8 mouse cellular contexts compared by ENCODE assay signal in the genomic region with DNA sequence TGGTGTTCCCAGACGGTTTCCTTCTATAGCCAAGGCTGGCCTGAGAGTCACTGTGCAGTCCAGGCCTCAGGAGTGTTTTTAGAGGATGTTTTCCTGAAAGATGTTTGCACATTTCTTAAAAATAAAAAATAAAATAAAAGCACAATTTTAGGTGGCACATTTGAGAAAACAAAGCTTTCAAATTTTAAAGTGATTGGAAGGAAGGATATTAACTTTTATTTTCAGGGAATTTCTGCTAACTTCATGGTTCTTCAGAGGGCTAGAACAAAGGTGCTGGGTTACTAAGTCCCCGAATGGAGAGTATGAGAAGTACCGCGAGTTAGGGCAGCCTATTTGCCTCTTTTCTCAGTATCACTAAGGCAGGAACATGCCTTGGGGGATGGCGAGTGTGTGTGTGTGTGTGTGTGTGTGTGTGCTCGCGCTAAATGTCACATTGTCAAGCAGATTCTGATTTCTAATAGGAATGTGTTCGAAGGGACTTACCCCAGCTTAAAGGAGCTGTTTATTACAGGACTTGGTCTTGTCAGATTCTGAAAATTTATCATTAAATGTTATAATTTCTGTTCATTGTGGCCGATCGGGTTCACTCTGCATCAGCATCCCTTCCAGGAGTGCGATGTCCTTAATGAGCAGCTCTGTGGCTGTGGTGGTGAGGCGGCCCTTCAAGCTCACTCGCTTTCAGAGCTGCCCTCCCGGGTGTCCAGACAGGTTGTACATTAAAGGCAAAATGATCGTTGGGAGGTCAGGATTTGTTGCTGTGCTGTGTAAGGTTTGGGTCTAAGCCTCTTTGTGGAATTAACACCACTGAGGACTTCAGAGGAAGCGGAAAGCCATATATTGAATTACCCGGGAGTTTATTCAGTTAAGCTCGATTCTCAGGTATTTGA. TPM values are rescaled to one million over a fixed set of nuclear protein-coding genes. Genes with fewer than 3 reads are reported as not detected.
DNase-seq lines count a peak whose midpoint lies in the region; ATAC-seq and TF ChIP-seq lines count a peak whose summit lies in the region.

No protein-coding gene starts in this region.

- H3K27me3 ChIP-seq in cerebellum, adult 2 months (ENCODE audit: control insufficient read depth, insufficient read depth, low read length) = no peaks in the 10 kb centered on the region
- H3K27me3 ChIP-seq in thymus, adult 2 months (ENCODE audit: control insufficient read depth, insufficient read depth, low read length) = no peaks in the 10 kb centered on the region
- no peaks in the 10 kb centered on the region for H3K27me3 ChIP-seq in hindbrain, embryonic 14.5 days (ENCODE audit: control insufficient read depth, insufficient read depth, low read length)
- no peaks in the 10 kb centered on the region for H3K27me3 ChIP-seq in myocyte (ENCODE audit: control insufficient read depth, insufficient read depth, insufficient read length)

- peaks cover 18% of the 10 kb centered on the region for H3K4me1 ChIP-seq in cerebellum, adult 2 months (ENCODE audit: control insufficient read depth, insufficient read depth, low read length)
- H3K4me1 ChIP-seq in thymus, adult 2 months (replicated peaks; ENCODE audit: control insufficient read depth, insufficient read depth, low read length) = peaks cover 32% of the 10 kb centered on the region
- H3K4me1 ChIP-seq in hindbrain, embryonic 14.5 days (replicated peaks; ENCODE audit: control insufficient read depth, insufficient read depth, low read length) = peaks cover 27% of the 10 kb centered on the region

- H3K4me2 ChIP-seq in hindbrain, embryonic 14.5 days (replicated peaks) = peak overlapping the region; percentile 84
- peak overlapping the region; percentile 87 for H3K4me2 ChIP-seq in myocyte (ENCODE audit: low read depth)

- peak overlapping the region; percentile 96 for H3ac ChIP-seq in myocyte (ENCODE audit: control insufficient read depth, insufficient read length)

- peaks cover 36% of the 10 kb centered on the region for H3K79me2 ChIP-seq in myocyte (ENCODE audit: control insufficient read depth, insufficient read depth)

- no peak for ATAC-seq in hindbrain, embryonic 14.5 days (ENCODE audit: low FRiP score)
- ATAC-seq in erythroid progenitor cell, adult 5-6 weeks (replicated peaks; ENCODE audit: low FRiP score, poor library complexity, severe bottlenecking) = no peak

- peak; percentile 29 to 40 for DNase-seq in cerebellum, adult 2 months
- DNase-seq in cerebellum, postnatal 4 days (ENCODE audit: low spot score in 2 of 2) = no peak
- DNase-seq in thymus, adult 2 months = no peak
- no peak for DNase-seq in thymus, postnatal 25 days
- DNase-seq in hindbrain, embryonic 14.5 days (ENCODE audit: low spot score) = no peak
- no peak for DNase-seq in layer of hippocampus, postnatal 36 days

- peak overlapping the region; percentile 94 for H3K9ac ChIP-seq in hindbrain, embryonic 14.5 days

- TF ChIP-seq CTCF in cerebellum, adult 2 months (IDR thresholded peaks at IDR 0.05; ENCODE audit: borderline replicate concordance, insufficient read depth, low read depth, low read length) = no peak
- TF ChIP-seq CTCF in thymus, adult 2 months (IDR thresholded peaks at IDR 0.05; ENCODE audit: borderline replicate concordance, control insufficient read depth, extremely low read depth, insufficient read depth, low read length, poor library complexity) = no peak

- no peak for TF ChIP-seq POLR2A in cerebellum, adult 2 months (IDR thresholded peaks at IDR 0.05; ENCODE audit: borderline replicate concordance, insufficient read depth, low read length)
- TF ChIP-seq POLR2A in thymus, adult 2 months (IDR thresholded peaks at IDR 0.05; ENCODE audit: control insufficient read depth, extremely low read depth, insufficient read depth, low read length, poor library complexity) = no peak
- TF ChIP-seq POLR2A in myocyte (IDR thresholded peaks at IDR 0.05; ENCODE audit: insufficient read length, low read depth) = no peak

- no peaks in the 10 kb centered on the region for H3K9me3 ChIP-seq in hindbrain, embryonic 14.5 days (ENCODE audit: control insufficient read depth, low read length)

- WGBS in cerebellum, adult 2 months = 12% methylated on average over 18 of the region's 18 CpGs
- 52% methylated on average over 18 of the region's 18 CpGs for WGBS in thymus, adult 2 months
- 15% methylated on average over 18 of the region's 18 CpGs for WGBS in hindbrain, embryonic 14.5 days

- H3K27ac ChIP-seq in cerebellum, adult 2 months (ENCODE audit: insufficient read depth, low read length) = peak overlapping the region; percentile 84; the same call in 1 of the 2 replicates
- peak overlapping the region; percentile 8; the same call in 1 of the 2 replicates for H3K27ac ChIP-seq in thymus, adult 2 months (ENCODE audit: control insufficient read depth, insufficient read depth, low read length)
- peak overlapping the region; percentile 95 for H3K27ac ChIP-seq in hindbrain, embryonic 14.5 days

- H3K4me3 ChIP-seq in cerebellum, adult 2 months (replicated peaks; ENCODE audit: insufficient read depth, low read depth, low read length) = peak overlapping the region; percentile 79
- H3K4me3 ChIP-seq in thymus, adult 2 months (ENCODE audit: control insufficient read depth, insufficient read depth, low read length) = peak overlapping the region; percentile 54
- peak overlapping the region; percentile 97 for H3K4me3 ChIP-seq in hindbrain, embryonic 14.5 days (replicated peaks; ENCODE audit: low read length)
- peak overlapping the region; percentile 53 for H3K4me3 ChIP-seq in myocyte

- H3K36me3 ChIP-seq in thymus, adult 2 months (ENCODE audit: control insufficient read depth, insufficient read depth, low read length) = no peaks in the 10 kb centered on the region
- no peaks in the 10 kb centered on the region for H3K36me3 ChIP-seq in hindbrain, embryonic 14.5 days (replicated peaks; ENCODE audit: control insufficient read depth, insufficient read depth)
- no peaks in the 10 kb centered on the region for H3K36me3 ChIP-seq in myocyte (ENCODE audit: control insufficient read depth, insufficient read depth)

TF ChIP-seq in myocyte, 11 proteins besides CTCF, POLR2A, EP300 and RAD21:
- no peak for TF ChIP-seq SRF (IDR thresholded peaks at IDR 0.05; ENCODE audit: control insufficient read depth, insufficient read length, low read depth)
- no peak for TF ChIP-seq REST (IDR thresholded peaks at IDR 0.05; ENCODE audit: insufficient read depth, insufficient read length)
- TF ChIP-seq TCF12 (IDR thresholded peaks at IDR 0.05; ENCODE audit: insufficient read depth, poor library complexity, severe bottlenecking) = no peak
- TF ChIP-seq MYOG (IDR thresholded peaks at IDR 0.05; ENCODE audit: control insufficient read depth in 1 of 3, insufficient read depth in 1 of 3, insufficient read length in 2 of 3, low read depth in 2 of 3) = no peak
- TF ChIP-seq USF1 (IDR thresholded peaks at IDR 0.05; ENCODE audit: low read depth) = no peak
- TF ChIP-seq E2F4 (IDR thresholded peaks at IDR 0.05; ENCODE audit: insufficient read depth) = no peak
- no peak for TF ChIP-seq TCF3 (IDR thresholded peaks at IDR 0.05; ENCODE audit: insufficient read length, low read depth)
- TF ChIP-seq POLR2AphosphoS2 (IDR thresholded peaks at IDR 0.05; ENCODE audit: insufficient read length, low read depth) = no peak
- TF ChIP-seq MAX (IDR thresholded peaks at IDR 0.05; ENCODE audit: low read depth) = no peak
- no peak for TF ChIP-seq CEBPB (IDR thresholded peaks at IDR 0.05; ENCODE audit: insufficient read depth, poor library complexity, severe bottlenecking)

RNA-seq across cellular contexts. Expression of gene Pcnx, which starts 1.6 kb away (rescaled TPM):
- polyA plus RNA-seq in cerebellum, adult 2 months (2012; rRNA removed) = 45.3 and 48.2 TPM in 2 replicates
- 49.0 and 56.8 TPM in 2 replicates for polyA plus RNA-seq in thymus, adult 2 months (2012; rRNA removed)
- polyA plus RNA-seq in hindbrain, embryonic 14.5 days (2014; fragmentation: Nextera tagmentation; extraction: Ambion mirVana) = 14.2 and 19.9 TPM in 2 replicates
- polyA plus RNA-seq in myocyte (2012; fragmentation: generic; extraction: Trizol) = 17.6 TPM
- total RNA-seq in erythroid progenitor cell, adult 5-6 weeks (2015; ENCODE audit: low replicate concordance) = 1.4 and 15.5 TPM in 2 replicates
- total RNA-seq in erythroid progenitor cell, adult 5-6 weeks (2017; ENCODE audit: low replicate concordance) = 2.4 and 6.6 TPM in 2 replicates
- total RNA-seq in layer of hippocampus, postnatal 36 days (2021) = 100 to 1,000 TPM; 103 to 113 TPM

Comparison
In these comparisons a context has a peak if more than half of its experiments do, and no peak if none do; other contexts are left out.
1. DNase-seq: peak in cerebellum, adult 2 months (2 of 2); none in cerebellum, postnatal 4 days (0 of 2), thymus, adult 2 months (single experiment), thymus, postnatal 25 days (single experiment), hindbrain, embryonic 14.5 days (single experiment) and layer of hippocampus, postnatal 36 days (0 of 2).
2. H3K27ac ChIP-seq: peak in every context shown above with its lines; median percentile 95 in hindbrain, embryonic 14.5 days; 84 in cerebellum, adult 2 months; 8 in thymus, adult 2 months.
3. Peak in every context shown above with its lines, with median percentiles within 50 percentile points of each other: H3K4me3 ChIP-seq.